Mouse (Mus musculus) heart, postnatal 0 days (tissue): Measurements from ENCODE around the gene Tbcel.

Experiments used
- CTCF ChIP-seq: IDR thresholded peaks from 2 replicates; pipeline ENCODE4 v1.5.1; 2016; ENCODE audit warnings: antibody characterized with exemption, control low read depth, low read depth
- EP300 ChIP-seq: IDR thresholded peaks from 2 replicates; pipeline ENCODE4 v1.6.1; 2016; ENCODE audit warnings: antibody characterized with exemption, low read depth

GRCm38 (mm10) chr9:42530221-42531152, 22.9 kb upstream of the Tbcel start:
- no peak for TF ChIP-seq CTCF
- TF ChIP-seq EP300: no peak
